Mouse (Mus musculus) hindbrain, postnatal 0 days (tissue): ENCODE results near the gene Cenpa. TPM values are rescaled to one million over a fixed set of nuclear protein-coding genes. Genes with fewer than 3 reads are reported as not detected.
"Not testable (repeated sequence)": the region's sequence is repeated elsewhere in the genome, so short reads cannot be mapped to it uniquely, and the experiment has no call there.

Experiments
- ATAC-seq: fragments of 200-750 bp; cut with Nextera tagmentation; 2 replicates; pipeline ENCODE4 v1.8.0; 2017; ENCODE audit warnings: mild to moderate bottlenecking, moderate TSS enrichment, moderate library complexity
- DNase-seq: peaks from one replicate; pipeline ENCODE4 v3.0.0-alpha.2; 2015; ENCODE audit warnings: low spot score
- H3K27ac ChIP-seq: fragments of 300-500 bp; sonication (generic); 2 replicates; pipeline ENCODE4 v1.5.1; 2014; ENCODE audit warnings: mild to moderate bottlenecking
- H3K27me3 ChIP-seq: fragments of 300-500 bp; sonication (generic); 2 replicates; pipeline ENCODE4 v1.6.1; 2014; ENCODE audit warnings: low read length, mixed read lengths; ENCODE audit not compliant: insufficient read depth
- H3K36me3 ChIP-seq: fragments of 300-500 bp; sonication (generic); 2 replicates; pipeline ENCODE4 v1.6.1; 2014; ENCODE audit warnings: low read length, mixed read lengths; ENCODE audit not compliant: insufficient read depth
- H3K4me1 ChIP-seq: fragments of 300-500 bp; sonication (generic); 2 replicates; pipeline ENCODE4 v1.6.1; 2014; ENCODE audit warnings: antibody characterized with exemption, low read length, mixed read lengths; ENCODE audit not compliant: insufficient read depth
- H3K4me2 ChIP-seq: fragments of 300-500 bp; sonication (generic); 2 replicates; pipeline ENCODE4 v1.6.1; 2014; ENCODE audit warnings: low read depth, mild to moderate bottlenecking, low read length, moderate library complexity, mixed read lengths
- H3K4me3 ChIP-seq: fragments of 300-500 bp; sonication (generic); 2 replicates; pipeline ENCODE4 v1.5.1; 2014; ENCODE audit warnings: low read length
- H3K9ac ChIP-seq: fragments of 300-500 bp; sonication (generic); replicated peaks from 2 replicates; pipeline ENCODE4 v1.6.1; 2014; ENCODE audit warnings: mild to moderate bottlenecking, low read length, moderate library complexity, mixed read lengths
- H3K9me3 ChIP-seq: fragments of 300-500 bp; sonication (generic); 2 replicates; pipeline ENCODE4 v1.6.1; 2016; ENCODE audit warnings: low read length, mixed read lengths
- CTCF ChIP-seq: IDR thresholded peaks from 2 replicates; pipeline ENCODE4 v1.5.1; 2016; ENCODE audit warnings: antibody characterized with exemption, control low read depth, low read depth
- WGBS: fragments of 180-500 bp; shearing (Covaris S2); extraction: QIAGEN DNeasy Blood & Tissue Kit; methylation state at CpG from one replicate; pipeline ENCODE4 v1.1.7; 2014; 5-methylcytosine and 5-hydroxymethylcytosine counted together
- polyA plus RNA-seq: library from polyadenylated mRNA; unstranded; fragments of >200 nt; fragmentation: Nextera tagmentation; extraction: Ambion mirVana; gene quantifications from 2 replicates; pipeline ENCODE4 v1.2.1, GENCODE M21; 2015
- total RNA-seq: library from RNA; depleted of rRNA; stranded (reverse); fragments of >200 nt; gene quantifications from 2 replicates; pipeline ENCODE4 v1.2.3, GENCODE M21; 2014

Gene Cenpa
- total and polyA plus RNA-seq, 2 experiments from 2014 or later = 27.8 to 53.4 TPM

GRCm38 (mm10) chr5:30683993-30684392, 17.4 kb downstream of the Cenpa start:
- Histone ChIP-seq H3K27ac (no peak overlapping the region), H3K9me3 (no peaks in the 10 kb centered on the region), H3K27me3 (no peaks in the 10 kb centered on the region), H3K36me3 (no peaks in the 10 kb centered on the region), H3K4me3 (no peak overlapping the region), H3K9ac (no peak overlapping the region), H3K4me1 (no peaks in the 10 kb centered on the region), H3K4me2 (no peak overlapping the region)
- ATAC-seq = no peak
- TF ChIP-seq CTCF = peak; percentile 31
- DNase-seq = no peak
- WGBS = 74% methylated on average over 3 of the region's 3 CpGs

DNA sequence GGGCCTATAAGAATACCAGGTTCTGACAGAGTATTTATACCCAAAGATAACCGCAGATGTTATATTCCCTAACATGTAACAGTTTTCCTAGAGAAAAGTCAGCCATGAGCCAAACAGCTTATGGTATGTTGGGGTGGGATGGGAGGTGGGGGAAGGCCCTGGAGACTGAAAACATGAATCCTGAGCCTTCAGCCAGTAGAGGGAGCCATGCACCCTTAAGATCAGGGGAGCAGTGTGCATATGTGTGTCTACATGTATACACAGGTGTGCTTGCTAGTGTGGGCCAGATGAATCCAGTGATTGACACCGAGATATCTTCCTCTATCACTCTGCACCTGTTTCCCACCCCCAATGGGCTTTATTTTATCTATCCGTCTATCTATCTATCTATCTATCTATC, 20.2 kb downstream of the Cenpa start:
- DNase-seq (peak; percentile 43), ATAC-seq (no peak)
- WGBS = 66% methylated on average over 3 of the region's 3 CpGs
- no peak overlapping the region for H3K9ac ChIP-seq
- no peaks in the 10 kb centered on the region for H3K9me3 ChIP-seq
- no peaks in the 10 kb centered on the region for H3K36me3 ChIP-seq
- H3K4me3 ChIP-seq = no peak overlapping the region
- peak; percentile 74 for TF ChIP-seq CTCF
- no peak overlapping the region for H3K27ac ChIP-seq
- H3K27me3 ChIP-seq = no peaks in the 10 kb centered on the region
- H3K4me2 ChIP-seq = no peak overlapping the region
- no peaks in the 10 kb centered on the region for H3K4me1 ChIP-seq

GRCm38 (mm10) chr5:30700361-30701000, 33.9 kb downstream of the Cenpa start:
- H3K4me1 ChIP-seq = no peaks in the 10 kb centered on the region; the same call in 1 of the 2 replicates
- H3K27ac ChIP-seq = no peak overlapping the region
- no peak for TF ChIP-seq CTCF
- 80% methylated on average over 8 of the region's 8 CpGs for WGBS
- ATAC-seq (no peak), DNase-seq (no peak)
- H3K27me3 ChIP-seq = no peaks in the 10 kb centered on the region
- no peak overlapping the region for H3K4me3 ChIP-seq
- H3K9ac ChIP-seq = no peak overlapping the region
- no peaks in the 10 kb centered on the region for H3K36me3 ChIP-seq
- H3K9me3 ChIP-seq = no peaks in the 10 kb centered on the region
- no peak overlapping the region for H3K4me2 ChIP-seq

DNA sequence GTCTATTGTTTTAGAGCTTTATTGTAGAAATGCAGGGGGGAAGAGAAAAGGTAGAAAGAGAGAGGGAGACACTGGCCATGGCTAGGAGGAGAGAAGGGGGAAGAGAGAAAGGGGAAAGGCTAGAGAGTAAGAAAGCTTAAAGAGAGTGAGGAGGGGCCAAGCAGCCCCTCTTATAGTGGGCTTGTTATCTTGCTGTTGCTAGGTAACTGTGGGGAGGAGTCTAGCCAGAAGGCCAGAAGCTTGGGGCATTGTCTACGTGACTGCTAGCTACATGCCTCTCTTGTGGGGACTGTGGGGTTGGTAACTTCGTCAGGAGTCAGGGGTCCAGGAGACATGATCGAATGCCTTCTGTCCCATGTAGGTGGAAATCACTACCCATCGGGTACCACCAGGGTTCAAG, 34.8 kb downstream of the Cenpa start:
- not testable (repeated sequence) for H3K4me3 ChIP-seq, DNase-seq, H3K36me3 ChIP-seq, H3K4me1 ChIP-seq, H3K27ac ChIP-seq, H3K27me3 ChIP-seq, H3K4me2 ChIP-seq, H3K9ac ChIP-seq, H3K9me3 ChIP-seq, ATAC-seq
- WGBS = 35% methylated on average over 4 of the region's 4 CpGs

GRCm38 (mm10) chr5:30701866-30702265, 35.3 kb downstream of the Cenpa start:
- DNase-seq = no peak
- Histone ChIP-seq H3K9me3 (no peaks in the 10 kb centered on the region), H3K4me1 (no peaks in the 10 kb centered on the region; the same call in 1 of the 2 replicates), H3K4me2 (no peak overlapping the region), H3K36me3 (no peaks in the 10 kb centered on the region), H3K27me3 (no peaks in the 10 kb centered on the region), H3K9ac (no peak overlapping the region), H3K4me3 (no peak overlapping the region), H3K27ac (no peak overlapping the region)
- 83% methylated on average over 3 of the region's 3 CpGs for WGBS
- no peak for ATAC-seq
- no peak for TF ChIP-seq CTCF

GRCm38 (mm10) chr5:30709744-30710383, 43.3 kb downstream of the Cenpa start:
- DNase-seq (peak; percentile 94), ATAC-seq (no peak)
- Histone ChIP-seq H3K9ac (no peak overlapping the region), H3K36me3 (no peaks in the 10 kb centered on the region), H3K27ac (no peak overlapping the region), H3K27me3 (no peaks in the 10 kb centered on the region), H3K4me2 (peak overlapping the region; percentile 70; the same call in 1 of the 2 replicates), H3K9me3 (no peaks in the 10 kb centered on the region), H3K4me3 (no peak overlapping the region), H3K4me1 (no peaks in the 10 kb centered on the region; the same call in 1 of the 2 replicates)
- WGBS = 6% methylated on average over 13 of the region's 13 CpGs
- peak; percentile 81 for TF ChIP-seq CTCF

- no peaks in the 10 kb centered on the region for H3K27me3 ChIP-seq
- H3K4me1 ChIP-seq = no peaks in the 10 kb centered on the region
- H3K27ac ChIP-seq = 0 out of 2 replicates have a peak overlapping the region, but pooled peaks have one; percentile 92
- H3K9me3 ChIP-seq = no peaks in the 10 kb centered on the region
- no peak for TF ChIP-seq CTCF
- ATAC-seq (no peak), DNase-seq (no peak)
- H3K9ac ChIP-seq = 0 out of 2 replicates have a peak overlapping the region, but pooled peaks have one; percentile 17
- 16% methylated on average over 8 of the region's 8 CpGs for WGBS
- peak overlapping the region; percentile 70 for H3K4me2 ChIP-seq
- H3K36me3 ChIP-seq = no peaks in the 10 kb centered on the region
- H3K4me3 ChIP-seq = peak overlapping the region; percentile 56
These were observed 43.9 kb downstream of the Cenpa start for GRCm38 (mm10) chr5:30710486-30710885.
